Mouse (Mus musculus): Measurements from ENCODE around the gene Tnnt1. TPM values are rescaled to one million over a fixed set of nuclear protein-coding genes. Genes with fewer than 3 reads are reported as not detected.

Gene Tnnt1
- polyA plus RNA-seq, 1 experiment from 2014 or later = 10.8 TPM

DNA sequence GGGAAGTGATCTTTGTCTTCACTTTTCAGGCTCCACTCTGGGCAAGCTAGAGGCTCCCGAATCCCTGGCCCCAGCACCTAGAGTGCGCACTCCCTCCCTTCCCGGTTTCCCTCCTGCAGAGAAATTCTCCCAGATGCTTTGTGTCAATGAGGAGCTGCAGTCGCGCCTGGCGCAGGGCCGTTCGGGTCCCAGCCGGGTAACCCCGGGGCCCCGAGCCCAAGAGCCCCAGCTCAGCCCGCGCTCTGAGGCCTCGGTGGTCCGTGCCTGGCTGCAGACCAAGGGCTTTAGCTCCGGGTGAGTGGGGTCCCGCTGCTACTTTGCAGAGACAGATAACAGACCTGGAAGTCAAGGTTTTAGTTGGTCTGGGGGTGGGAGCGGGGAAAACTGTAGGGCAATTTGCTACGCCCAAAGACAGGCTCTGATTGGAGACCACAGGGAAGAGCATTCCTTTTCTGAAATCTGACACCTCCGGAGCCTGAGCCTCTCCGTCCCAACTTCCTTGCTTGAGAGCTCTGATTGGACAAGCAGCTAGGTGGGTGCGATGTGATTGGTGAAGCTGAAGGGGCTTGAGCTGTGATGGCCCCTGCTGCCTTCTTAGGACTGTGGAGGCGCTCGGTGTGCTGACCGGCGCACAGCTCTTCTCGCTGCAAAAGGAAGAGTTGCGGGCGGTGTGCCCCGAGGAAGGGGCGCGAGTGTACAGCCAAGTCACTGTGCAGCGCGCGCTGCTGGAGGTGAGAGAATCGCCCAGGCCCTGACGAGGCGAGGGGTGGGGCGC, 38.0 kb downstream of the Tnnt1 start:
- H3K9ac ChIP-seq (ENCODE audit: low read depth, low read length) = peak overlapping the region; percentile 54
- under 1% methylated on average over 39 of the region's 39 CpGs for WGBS
- peak overlapping the region; percentile 89 for H3K27ac ChIP-seq
- H3K4me3 ChIP-seq (replicated peaks; ENCODE audit: low read depth, low read length) = peak overlapping the region; percentile 41
- 0 out of 2 replicates have a peak, but pooled peaks have one; percentile 15 for TF ChIP-seq CTCF (IDR thresholded peaks at IDR 0.05; ENCODE audit: low read depth)
- DNase-seq (ENCODE audit: low spot score) = peak; percentile 99
- peaks cover 24% of the 10 kb centered on the region for H3K36me3 ChIP-seq (ENCODE audit: insufficient read depth, low read length)
- ATAC-seq (replicated peaks; ENCODE audit: low FRiP score, low read depth) = peak; percentile 95
- no peaks in the 10 kb centered on the region for H3K9me3 ChIP-seq (replicated peaks; ENCODE audit: low read length)
- H3K4me2 ChIP-seq (ENCODE audit: low read length) = peak overlapping the region; percentile 64
- H3K27me3 ChIP-seq (ENCODE audit: insufficient read depth, low read length) = no peaks in the 10 kb centered on the region
- peaks cover 9% of the 10 kb centered on the region; the same call in 1 of the 2 replicates for H3K4me1 ChIP-seq (replicated peaks; ENCODE audit: insufficient read depth, low read length)

DNA sequence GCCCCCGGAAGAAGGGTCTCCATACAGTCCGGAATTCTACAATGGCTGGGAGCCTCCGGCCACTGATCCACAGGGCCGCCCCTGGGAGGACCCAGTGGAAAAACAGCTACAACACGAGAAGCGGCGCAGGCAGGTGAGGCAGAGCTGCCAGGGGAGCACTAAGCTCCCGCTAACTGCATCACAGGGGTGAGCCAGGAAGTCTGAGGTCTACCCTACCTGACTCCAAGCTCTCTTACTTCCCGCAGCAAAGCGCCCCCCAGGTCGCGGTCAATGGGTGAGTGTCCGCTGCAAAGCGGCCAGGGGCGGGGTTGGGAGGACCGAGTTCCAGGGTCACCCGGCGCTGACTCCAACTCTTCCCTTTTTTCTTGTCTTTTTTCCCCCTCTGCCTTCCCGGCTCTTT, 42.2 kb downstream of the Tnnt1 start:
- no peak for TF ChIP-seq CTCF (IDR thresholded peaks at IDR 0.05; ENCODE audit: low read depth)
- H3K36me3 ChIP-seq (ENCODE audit: insufficient read depth, low read length) = no peaks in the 10 kb centered on the region
- peaks cover 7% of the 10 kb centered on the region; the same call in 1 of the 2 replicates for H3K4me1 ChIP-seq (replicated peaks; ENCODE audit: insufficient read depth, low read length)
- no peak overlapping the region for H3K4me3 ChIP-seq (replicated peaks; ENCODE audit: low read depth, low read length)
- WGBS = 17% methylated on average over 18 of the region's 19 CpGs
- DNase-seq (ENCODE audit: low spot score) (no peak), ATAC-seq (replicated peaks; ENCODE audit: low FRiP score, low read depth) (no peak)
- H3K4me2 ChIP-seq (ENCODE audit: low read length) = no peak overlapping the region
- H3K9ac ChIP-seq (ENCODE audit: low read depth, low read length) = no peak overlapping the region
- H3K27ac ChIP-seq = no peak overlapping the region
- H3K27me3 ChIP-seq (ENCODE audit: insufficient read depth, low read length) = no peaks in the 10 kb centered on the region; the same call in 1 of the 2 replicates
- no peaks in the 10 kb centered on the region for H3K9me3 ChIP-seq (replicated peaks; ENCODE audit: low read length)

DNA sequence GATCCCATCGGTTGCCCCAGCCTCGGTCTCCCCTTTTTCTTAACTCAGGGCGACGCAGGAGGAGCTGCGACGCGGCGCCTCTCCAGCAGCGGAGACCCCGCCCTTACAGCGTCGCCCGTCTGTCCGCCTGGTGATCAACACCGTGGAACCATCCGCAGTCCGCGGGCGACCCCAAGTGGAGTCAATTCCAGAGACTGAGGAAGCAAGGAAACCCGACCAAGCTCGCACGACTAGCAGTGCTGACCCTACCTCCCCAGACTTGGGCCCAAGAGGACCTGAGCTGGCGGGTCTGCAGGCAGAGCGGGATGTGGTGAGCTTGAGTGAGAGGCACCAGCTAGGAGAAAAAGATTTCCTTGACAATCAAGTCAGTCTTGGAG, 45.0 kb downstream of the Tnnt1 start:
- DNase-seq (ENCODE audit: low spot score) = peak; percentile 93
- Histone ChIP-seq H3K9ac (ENCODE audit: low read depth, low read length) (0 out of 2 replicates have a peak overlapping the region, but pooled peaks have one; percentile 14), H3K36me3 (ENCODE audit: insufficient read depth, low read length) (no peaks in the 10 kb centered on the region), H3K4me1 (replicated peaks; ENCODE audit: insufficient read depth, low read length) (no peaks in the 10 kb centered on the region), H3K4me3 (replicated peaks; ENCODE audit: low read depth, low read length) (peak overlapping the region; percentile 28), H3K27ac (no peak overlapping the region), H3K4me2 (ENCODE audit: low read length) (peak overlapping the region; percentile 64), H3K27me3 (ENCODE audit: insufficient read depth, low read length) (no peaks in the 10 kb centered on the region; the same call in 1 of the 2 replicates), H3K9me3 (replicated peaks; ENCODE audit: low read length) (no peaks in the 10 kb centered on the region)
- peak; percentile 79 for TF ChIP-seq CTCF (IDR thresholded peaks at IDR 0.05; ENCODE audit: low read depth)
- WGBS = 5% methylated on average over 24 of the region's 24 CpGs
- ATAC-seq (replicated peaks; ENCODE audit: low FRiP score, low read depth) = peak; percentile 84

DNA sequence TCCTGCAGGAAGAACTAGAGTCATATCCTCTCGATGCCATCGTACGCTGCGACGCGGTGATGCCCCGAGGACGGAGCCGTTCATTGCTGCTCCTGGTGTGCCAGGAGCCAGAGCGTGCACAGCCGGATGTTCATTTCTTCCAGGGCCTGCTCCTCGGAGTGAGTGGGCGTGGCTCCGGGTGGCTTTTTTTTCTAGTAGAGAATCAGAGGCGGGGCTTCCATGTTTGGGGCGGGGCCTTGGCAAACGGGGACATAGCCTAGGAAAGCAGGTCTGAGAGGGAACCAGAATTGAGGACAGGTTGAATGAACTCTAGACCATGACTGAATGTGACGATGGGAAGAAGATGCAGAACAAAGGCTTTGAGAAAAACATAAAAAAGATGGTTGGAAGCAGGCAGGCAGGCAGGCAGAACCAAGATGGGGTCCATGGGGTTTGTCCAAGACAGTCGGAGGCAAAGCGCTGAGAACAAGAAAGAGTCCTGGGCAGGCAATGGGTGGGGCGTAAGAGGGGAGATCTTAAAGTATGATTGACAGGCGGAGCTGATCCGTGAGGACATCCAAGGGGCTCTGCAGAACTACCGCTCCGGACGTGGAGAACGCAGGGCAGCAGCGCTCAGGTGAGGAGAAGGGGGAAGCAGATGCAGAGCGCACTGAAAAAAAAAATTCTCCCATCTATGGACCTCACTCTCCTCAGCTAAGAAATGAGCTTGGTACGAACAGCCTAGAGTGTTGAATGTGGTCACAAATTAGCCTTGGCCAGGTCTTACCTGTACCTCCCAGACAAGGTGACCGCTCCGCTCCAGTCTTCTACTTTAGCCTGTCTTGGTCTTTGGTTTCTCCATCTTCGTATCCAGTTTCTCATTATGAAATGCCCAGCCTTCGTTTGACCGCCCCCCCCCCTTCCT, 45.7 kb downstream of the Tnnt1 start:
- H3K4me2 ChIP-seq (ENCODE audit: low read length) = peak overlapping the region; percentile 64
- 3% methylated on average over 35 of the region's 35 CpGs for WGBS
- peak overlapping the region; percentile 28 for H3K4me3 ChIP-seq (replicated peaks; ENCODE audit: low read depth, low read length)
- DNase-seq (ENCODE audit: low spot score) = peak; percentile 89
- peak; percentile 64 for ATAC-seq (replicated peaks; ENCODE audit: low FRiP score, low read depth)
- no peaks in the 10 kb centered on the region for H3K4me1 ChIP-seq (replicated peaks; ENCODE audit: insufficient read depth, low read length)
- no peaks in the 10 kb centered on the region; the same call in 1 of the 2 replicates for H3K27me3 ChIP-seq (ENCODE audit: insufficient read depth, low read length)
- peak overlapping the region; percentile 14; the same call in 1 of the 2 replicates for H3K9ac ChIP-seq (ENCODE audit: low read depth, low read length)
- TF ChIP-seq CTCF (IDR thresholded peaks at IDR 0.05; ENCODE audit: low read depth) = no peak
- H3K36me3 ChIP-seq (ENCODE audit: insufficient read depth, low read length) = no peaks in the 10 kb centered on the region
- H3K9me3 ChIP-seq (replicated peaks; ENCODE audit: low read length) = no peaks in the 10 kb centered on the region
- H3K27ac ChIP-seq = no peak overlapping the region

DNA sequence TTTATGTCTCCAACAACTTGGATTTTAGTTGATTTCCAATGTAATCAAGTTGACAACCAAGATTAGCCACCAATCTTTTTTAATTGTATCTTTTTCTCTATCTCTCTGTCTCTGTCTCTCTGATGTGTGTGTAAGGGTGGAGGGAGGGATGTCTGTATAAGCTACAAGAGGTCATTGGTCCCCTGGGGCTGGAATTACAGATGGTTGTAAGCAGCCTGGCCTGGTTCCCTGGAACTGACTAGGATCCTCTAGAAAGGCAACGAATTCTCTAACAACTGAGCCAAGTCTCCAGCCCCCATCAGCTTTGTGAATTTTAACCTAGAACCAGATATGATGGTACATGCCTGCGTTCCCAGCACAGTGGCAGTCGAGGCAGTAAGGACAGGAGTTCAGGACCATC, 48.4 kb downstream of the Tnnt1 start:
- Histone ChIP-seq H3K4me2 (ENCODE audit: low read length) (no peak overlapping the region), H3K9ac (ENCODE audit: low read depth, low read length) (no peak overlapping the region), H3K4me1 (replicated peaks; ENCODE audit: insufficient read depth, low read length) (no peaks in the 10 kb centered on the region), H3K36me3 (ENCODE audit: insufficient read depth, low read length) (no peaks in the 10 kb centered on the region), H3K4me3 (replicated peaks; ENCODE audit: low read depth, low read length) (no peak overlapping the region), H3K27ac (no peak overlapping the region), H3K9me3 (replicated peaks; ENCODE audit: low read length) (no peaks in the 10 kb centered on the region), H3K27me3 (ENCODE audit: insufficient read depth, low read length) (no peaks in the 10 kb centered on the region; the same call in 1 of the 2 replicates)
- no peak for TF ChIP-seq CTCF (IDR thresholded peaks at IDR 0.05; ENCODE audit: low read depth)
- DNase-seq (ENCODE audit: low spot score) = no peak
- ATAC-seq (replicated peaks; ENCODE audit: low FRiP score, low read depth) = no peak
- 74% methylated on average over 3 of the region's 3 CpGs for WGBS

DNA sequence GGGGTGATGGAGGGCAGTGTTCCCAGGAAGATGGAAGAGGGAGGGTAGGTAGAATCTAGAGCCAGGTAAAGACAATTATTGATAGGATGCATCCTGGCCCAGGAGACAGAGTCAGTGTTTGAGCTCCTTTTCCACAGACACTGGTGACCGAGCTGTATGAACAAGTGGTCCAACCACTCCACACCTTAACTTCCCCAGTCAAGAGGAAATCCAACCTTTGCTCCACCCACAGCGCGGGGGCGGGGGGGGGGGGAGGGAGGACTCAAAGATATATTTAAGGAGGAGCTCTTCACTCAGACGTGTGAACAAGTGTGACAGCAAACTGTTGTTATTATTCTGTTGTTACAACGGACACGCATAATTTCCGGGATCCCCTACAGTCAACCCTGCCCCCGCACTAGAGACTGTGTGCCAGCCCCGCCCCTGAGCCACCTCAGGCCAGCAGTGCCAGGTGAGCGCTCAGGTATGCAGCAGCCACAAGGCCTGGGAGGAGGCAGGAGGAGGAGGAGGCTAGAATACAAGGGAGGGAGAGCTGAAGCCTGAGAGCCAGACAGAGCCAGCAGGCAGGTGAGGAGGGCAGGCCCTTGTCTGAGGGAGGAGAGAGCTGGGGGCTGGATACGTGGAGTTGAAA, 51.9 kb downstream of the Tnnt1 start:
- Histone ChIP-seq H3K9ac (ENCODE audit: low read depth, low read length) (0 out of 2 replicates have a peak overlapping the region, but pooled peaks have one; percentile 4), H3K4me1 (replicated peaks; ENCODE audit: insufficient read depth, low read length) (no peaks in the 10 kb centered on the region), H3K36me3 (ENCODE audit: insufficient read depth, low read length) (no peaks in the 10 kb centered on the region), H3K27me3 (ENCODE audit: insufficient read depth, low read length) (no peaks in the 10 kb centered on the region), H3K4me3 (replicated peaks; ENCODE audit: low read depth, low read length) (no peak overlapping the region), H3K4me2 (ENCODE audit: low read length) (peak overlapping the region; percentile 38), H3K9me3 (replicated peaks; ENCODE audit: low read length) (no peaks in the 10 kb centered on the region), H3K27ac (peak overlapping the region; percentile 64)
- 7% methylated on average over 12 of the region's 12 CpGs for WGBS
- ATAC-seq (replicated peaks; ENCODE audit: low FRiP score, low read depth) (peak; percentile 85), DNase-seq (ENCODE audit: low spot score) (peak; percentile 32)
- TF ChIP-seq CTCF (IDR thresholded peaks at IDR 0.05; ENCODE audit: low read depth) = no peak

All from kidney, postnatal 0 days (tissue).